Mouse (Mus musculus) left cerebral cortex, adult 2 months (tissue): ENCODE data around the gene Ptprf. TPM values are rescaled to one million over a fixed set of nuclear protein-coding genes. Genes with fewer than 3 reads are reported as not detected.

Source experiments
- DNase-seq, 2 experiments: peaks; one replicate each; pipeline ENCODE4 v3.0.0; 2021 to 2022; ENCODE audit warnings: low spot score in 2 of 2, mixed read lengths in 1 of 2; ENCODE audit errors: extremely low spot score in 1 of 2
- H3K27ac ChIP-seq: fragments of 200-600 bp; 2 replicates; pipeline ENCODE4 v1.8.1; 2022
- H3K4me3 ChIP-seq: fragments of 200-600 bp; 2 replicates; pipeline ENCODE4 v1.8.1; 2022
- CTCF ChIP-seq: fragments of 200-600 bp; IDR thresholded peaks from 2 replicates; pipeline ENCODE4 v1.8.1; 2022; ENCODE audit warnings: antibody characterized with exemption, mild to moderate bottlenecking, moderate library complexity
- intact Hi-C: fragments of 180-260 bp; cut with DNase I; formaldehyde crosslinking; loops from one replicate; pipeline ENCODE4 v1.15.1; 2025
- microRNA-seq, 2 experiments: library from miRNA; unstranded; fragments of <30 nt; microRNA quantifications; one replicate each; pipeline ENCODE4 v1.2.0; 2021
- total RNA-seq, 2 experiments: library from RNA; stranded (reverse); gene quantifications; 2 replicates each; pipeline ENCODE4 v1.2.3; 2021

Ptprf gene
- total RNA-seq, 2 experiments from 2014 or later: 118 to 119 TPM

GRCm38 (mm10) chr4:118179467-118180300, 111.5 kb downstream of the Ptprf start, which contains the start of gene Kdm4a:
Kdm4a (minus strand) TSS chr4:118180043.
- DNase-seq: peak; percentile 87 to 92
- intact Hi-C loops: no loop called here

GRCm38 (mm10) chr4:118178952-118179466, 112.2 kb downstream of the Ptprf start:
- DNase-seq: no peak
- Histone ChIP-seq H3K4me3 (peak overlapping the region; percentile 80), H3K27ac (peak overlapping the region; percentile 98)
- no peak for TF ChIP-seq CTCF
- intact Hi-C loops: no loop called here

More at GRCm38 (mm10) chr4:118179467-118180300, 111.5 kb downstream of the Ptprf start, which contains the start of gene Kdm4a:
- no peak; the same call in 1 of the 2 replicates for TF ChIP-seq CTCF
- Histone ChIP-seq H3K27ac (peak within 1 kb of the TSS; percentile 98), H3K4me3 (peak within 1 kb of the TSS; percentile 80)

- no peak for DNase-seq
- TF ChIP-seq CTCF: no peak
- Histone ChIP-seq H3K4me3 (no peak overlapping the region), H3K27ac (no peak overlapping the region)
- intact Hi-C loops: loop anchor here (5.0 kb wide), 1 partner anchor 80 kb away; no protein-coding TSS in a partner anchor
These were observed 118.7 kb downstream of the Ptprf start for GRCm38 (mm10) chr4:118172461-118172860.

- no peak overlapping the region for H3K4me3 ChIP-seq
- no peak for DNase-seq
- intact Hi-C loops: loop anchor here (5.0 kb wide), 1 partner anchor 79 kb away; no protein-coding TSS in a partner anchor
- TF ChIP-seq CTCF: peak; percentile 44
- no peak overlapping the region for H3K27ac ChIP-seq
These were observed 120.2 kb downstream of the Ptprf start for GRCm38 (mm10) chr4:118171006-118171405.

GRCm38 (mm10) chr4:118162123-118162522, 129.1 kb downstream of the Ptprf start:
- no peak for DNase-seq
- intact Hi-C loops: no loop called here
- TF ChIP-seq CTCF: no peak
- H3K4me3 ChIP-seq: no peak overlapping the region
- no peak overlapping the region for H3K27ac ChIP-seq

Small RNAs within 50 kb of the gene (microRNA-seq; reads per million reads assigned to microRNA genes)
- 0 to 1.2 reads per million in 2 experiments for gene Mir7226

Other genes with a start within 250 kb of the Ptprf start
- gene St3gal3, start 156.5 kb downstream of the Ptprf start, total RNA-seq: 10 to 100 TPM; 46.0 to 47.4 TPM
- gene Kdm4a, start 111.4 kb downstream of the Ptprf start, total RNA-seq: 10 to 100 TPM; 39.6 to 41.0 TPM
- 10 to 100 TPM; 40.3 to 43.4 TPM for gene Szt2, start 117.9 kb upstream of the Ptprf start, total RNA-seq
- gene Med8, start 117.9 kb upstream of the Ptprf start, total RNA-seq: 10 to 100 TPM; 54.2 to 63.5 TPM
- 10 to 100 TPM; 18.6 to 25.3 TPM for gene Elovl1, start 136.7 kb upstream of the Ptprf start, total RNA-seq
- gene Cdc20, start 145.9 kb upstream of the Ptprf start, total RNA-seq: 1 to 10 TPM in 1 of 2 experiments, under 1 TPM in 1; 0.81 to 1.8 TPM
- gene Mpl, start 166.1 kb upstream of the Ptprf start, total RNA-seq: 1 to 10 TPM in 1 of 2 experiments, under 1 TPM in 1; 0.79 to 1.4 TPM
- gene Tie1, start 198.7 kb upstream of the Ptprf start, total RNA-seq: 1 to 10 TPM; 8.2 to 8.5 TPM
- gene 2610528J11Rik, start 235.6 kb upstream of the Ptprf start, total RNA-seq: not detected